Mouse (Mus musculus): Measurements from ENCODE around the gene Gm9376. TPM values are rescaled to one million over a fixed set of nuclear protein-coding genes. Genes with fewer than 3 reads are reported as not detected.

Gene Gm9376
- polyA plus RNA-seq, 1 experiment from 2014 or later = not detected

GRCm38 (mm10) chr14:118268849-118269248 lies 2.1 kb downstream of the Gm9376 start:
- H3K4me3 ChIP-seq (ENCODE audit: low read depth, low read length) = no peak overlapping the region
- WGBS = 84% methylated on average over 4 of the region's 4 CpGs
- H3K9me3 ChIP-seq (ENCODE audit: control insufficient read depth, low read length) = no peaks in the 10 kb centered on the region
- no peak overlapping the region for H3K9ac ChIP-seq (ENCODE audit: low read length)
- H3K36me3 ChIP-seq (ENCODE audit: control insufficient read depth, insufficient read depth, low read length) = no peaks in the 10 kb centered on the region
- H3K4me1 ChIP-seq (replicated peaks; ENCODE audit: control insufficient read depth, insufficient read depth, low read length) = no peaks in the 10 kb centered on the region
- no peak for ATAC-seq (replicated peaks; ENCODE audit: low FRiP score)
- H3K4me2 ChIP-seq (ENCODE audit: low read depth, low read length, severe bottlenecking) = no peak overlapping the region
- no peak overlapping the region for H3K27ac ChIP-seq (ENCODE audit: low read depth, low read length)
- DNase-seq (ENCODE audit: low spot score) = no peak
- H3K27me3 ChIP-seq (ENCODE audit: control insufficient read depth, insufficient read depth, low read length) = no peaks in the 10 kb centered on the region

GRCm38 (mm10) chr14:118272594-118273555 lies 6.1 kb downstream of the Gm9376 start:
- no peak overlapping the region for H3K4me3 ChIP-seq (ENCODE audit: low read depth, low read length)
- H3K9ac ChIP-seq (ENCODE audit: low read length) = no peak overlapping the region
- no peaks in the 10 kb centered on the region for H3K36me3 ChIP-seq (ENCODE audit: control insufficient read depth, insufficient read depth, low read length)
- no peaks in the 10 kb centered on the region for H3K9me3 ChIP-seq (ENCODE audit: control insufficient read depth, low read length)
- H3K4me1 ChIP-seq (replicated peaks; ENCODE audit: control insufficient read depth, insufficient read depth, low read length) = no peaks in the 10 kb centered on the region
- H3K27ac ChIP-seq (ENCODE audit: low read depth, low read length) = no peak overlapping the region
- H3K4me2 ChIP-seq (ENCODE audit: low read depth, low read length, severe bottlenecking) = no peak overlapping the region
- no peaks in the 10 kb centered on the region for H3K27me3 ChIP-seq (ENCODE audit: control insufficient read depth, insufficient read depth, low read length)
- ATAC-seq (replicated peaks; ENCODE audit: low FRiP score) (no peak), DNase-seq (ENCODE audit: low spot score) (no peak)
- WGBS = 86% methylated on average over 6 of the region's 6 CpGs

GRCm38 (mm10) chr14:118277704-118278498 lies 11.1 kb downstream of the Gm9376 start:
- H3K9ac ChIP-seq (ENCODE audit: low read length) = no peak overlapping the region
- WGBS = 87% methylated on average over 7 of the region's 7 CpGs
- H3K4me2 ChIP-seq (ENCODE audit: low read depth, low read length, severe bottlenecking) = no peak overlapping the region
- no peaks in the 10 kb centered on the region for H3K36me3 ChIP-seq (ENCODE audit: control insufficient read depth, insufficient read depth, low read length)
- H3K27me3 ChIP-seq (ENCODE audit: control insufficient read depth, insufficient read depth, low read length) = no peaks in the 10 kb centered on the region
- H3K9me3 ChIP-seq (ENCODE audit: control insufficient read depth, low read length) = peaks cover 10% of the 10 kb centered on the region
- no peak overlapping the region for H3K27ac ChIP-seq (ENCODE audit: low read depth, low read length)
- DNase-seq (ENCODE audit: low spot score) (no peak), ATAC-seq (replicated peaks; ENCODE audit: low FRiP score) (no peak)
- H3K4me3 ChIP-seq (ENCODE audit: low read depth, low read length) = no peak overlapping the region
- no peaks in the 10 kb centered on the region for H3K4me1 ChIP-seq (replicated peaks; ENCODE audit: control insufficient read depth, insufficient read depth, low read length)

GRCm38 (mm10) chr14:118282272-118282671 lies 15.5 kb downstream of the Gm9376 start:
- no peak overlapping the region for H3K4me2 ChIP-seq (ENCODE audit: low read depth, low read length, severe bottlenecking)
- H3K4me3 ChIP-seq (ENCODE audit: low read depth, low read length) = no peak overlapping the region
- H3K27me3 ChIP-seq (ENCODE audit: control insufficient read depth, insufficient read depth, low read length) = no peaks in the 10 kb centered on the region
- ATAC-seq (replicated peaks; ENCODE audit: low FRiP score) (no peak), DNase-seq (ENCODE audit: low spot score) (no peak)
- no peak overlapping the region for H3K27ac ChIP-seq (ENCODE audit: low read depth, low read length)
- no peak overlapping the region for H3K9ac ChIP-seq (ENCODE audit: low read length)
- WGBS = 94% methylated on average over 3 of the region's 3 CpGs
- no peaks in the 10 kb centered on the region for H3K4me1 ChIP-seq (replicated peaks; ENCODE audit: control insufficient read depth, insufficient read depth, low read length)
- H3K36me3 ChIP-seq (ENCODE audit: control insufficient read depth, insufficient read depth, low read length) = no peaks in the 10 kb centered on the region
- peaks cover 10% of the 10 kb centered on the region for H3K9me3 ChIP-seq (ENCODE audit: control insufficient read depth, low read length)

- ATAC-seq (replicated peaks; ENCODE audit: low FRiP score) (no peak), DNase-seq (ENCODE audit: low spot score) (no peak)
- Histone ChIP-seq H3K27me3 (ENCODE audit: control insufficient read depth, insufficient read depth, low read length) (no peaks in the 10 kb centered on the region), H3K27ac (ENCODE audit: low read depth, low read length) (no peak overlapping the region), H3K4me2 (ENCODE audit: low read depth, low read length, severe bottlenecking) (no peak overlapping the region), H3K4me3 (ENCODE audit: low read depth, low read length) (no peak overlapping the region), H3K4me1 (replicated peaks; ENCODE audit: control insufficient read depth, insufficient read depth, low read length) (no peaks in the 10 kb centered on the region), H3K9me3 (ENCODE audit: control insufficient read depth, low read length) (peaks cover 10% of the 10 kb centered on the region), H3K9ac (ENCODE audit: low read length) (no peak overlapping the region), H3K36me3 (ENCODE audit: control insufficient read depth, insufficient read depth, low read length) (no peaks in the 10 kb centered on the region)
- 81% methylated on average over 14 of the region's 14 CpGs for WGBS
These were observed 16.2 kb downstream of the Gm9376 start for GRCm38 (mm10) chr14:118282917-118283316.

GRCm38 (mm10) chr14:118286096-118286495 lies 19.3 kb downstream of the Gm9376 start:
- DNase-seq (ENCODE audit: low spot score) (no peak), ATAC-seq (replicated peaks; ENCODE audit: low FRiP score) (no peak)
- Histone ChIP-seq H3K27ac (ENCODE audit: low read depth, low read length) (no peak overlapping the region), H3K4me1 (replicated peaks; ENCODE audit: control insufficient read depth, insufficient read depth, low read length) (no peaks in the 10 kb centered on the region), H3K4me3 (ENCODE audit: low read depth, low read length) (no peak overlapping the region), H3K27me3 (ENCODE audit: control insufficient read depth, insufficient read depth, low read length) (no peaks in the 10 kb centered on the region), H3K9ac (ENCODE audit: low read length) (no peak overlapping the region), H3K36me3 (ENCODE audit: control insufficient read depth, insufficient read depth, low read length) (no peaks in the 10 kb centered on the region), H3K4me2 (ENCODE audit: low read depth, low read length, severe bottlenecking) (no peak overlapping the region), H3K9me3 (ENCODE audit: control insufficient read depth, low read length) (no peaks in the 10 kb centered on the region)
- 93% methylated on average over 2 of the region's 2 CpGs for WGBS

- no peak overlapping the region for H3K4me2 ChIP-seq (ENCODE audit: low read depth, low read length, severe bottlenecking)
- WGBS = 91% methylated on average over 8 of the region's 8 CpGs
- no peak overlapping the region for H3K27ac ChIP-seq (ENCODE audit: low read depth, low read length)
- no peaks in the 10 kb centered on the region for H3K4me1 ChIP-seq (replicated peaks; ENCODE audit: control insufficient read depth, insufficient read depth, low read length)
- no peaks in the 10 kb centered on the region for H3K9me3 ChIP-seq (ENCODE audit: control insufficient read depth, low read length)
- H3K36me3 ChIP-seq (ENCODE audit: control insufficient read depth, insufficient read depth, low read length) = no peaks in the 10 kb centered on the region
- no peak overlapping the region for H3K4me3 ChIP-seq (ENCODE audit: low read depth, low read length)
- DNase-seq (ENCODE audit: low spot score) (no peak), ATAC-seq (replicated peaks; ENCODE audit: low FRiP score) (no peak)
- no peak overlapping the region for H3K9ac ChIP-seq (ENCODE audit: low read length)
- H3K27me3 ChIP-seq (ENCODE audit: control insufficient read depth, insufficient read depth, low read length) = no peaks in the 10 kb centered on the region
These were observed 22.4 kb downstream of the Gm9376 start for GRCm38 (mm10) chr14:118289133-118289532.

GRCm38 (mm10) chr14:118290009-118290408 lies 23.2 kb downstream of the Gm9376 start:
- Histone ChIP-seq H3K9ac (ENCODE audit: low read length) (no peak overlapping the region), H3K4me3 (ENCODE audit: low read depth, low read length) (no peak overlapping the region), H3K4me1 (replicated peaks; ENCODE audit: control insufficient read depth, insufficient read depth, low read length) (no peaks in the 10 kb centered on the region), H3K4me2 (ENCODE audit: low read depth, low read length, severe bottlenecking) (no peak overlapping the region), H3K9me3 (ENCODE audit: control insufficient read depth, low read length) (no peaks in the 10 kb centered on the region), H3K27me3 (ENCODE audit: control insufficient read depth, insufficient read depth, low read length) (no peaks in the 10 kb centered on the region), H3K27ac (ENCODE audit: low read depth, low read length) (no peak overlapping the region), H3K36me3 (ENCODE audit: control insufficient read depth, insufficient read depth, low read length) (no peaks in the 10 kb centered on the region)
- 91% methylated on average over 6 of the region's 6 CpGs for WGBS
- ATAC-seq (replicated peaks; ENCODE audit: low FRiP score) (no peak), DNase-seq (ENCODE audit: low spot score) (no peak)

Measured in forebrain, embryonic 11.5 days (tissue).